Mouse (Mus musculus) olfactory bulb, adult 2 months (tissue): Measurements from ENCODE around the gene Spata3. TPM values are rescaled to one million over a fixed set of nuclear protein-coding genes. Genes with fewer than 3 reads are reported as not detected.
A peak's percentile ranks its signal among the peaks of the same experiment; 100 is the strongest.

Experiments used
- H3K27ac ChIP-seq: fragments of 200-500 bp; 2 replicates; pipeline ENCODE4 v1.5.1; 2012; ENCODE audit warnings: low read depth, low read length; ENCODE audit not compliant: insufficient read depth
- H3K4me1 ChIP-seq: fragments of 200-500 bp; 2 replicates; pipeline ENCODE4 v1.6.1; 2012; ENCODE audit warnings: low read length; ENCODE audit not compliant: control insufficient read depth, insufficient read depth
- H3K4me3 ChIP-seq: fragments of 200-500 bp; 2 replicates; pipeline ENCODE4 v1.5.1; 2012; ENCODE audit warnings: mild to moderate bottlenecking, low read depth, low read length, moderate library complexity; ENCODE audit not compliant: insufficient read depth
- CTCF ChIP-seq: fragments of 200-500 bp; IDR thresholded peaks from 2 replicates; pipeline ENCODE4 v1.5.1; 2012; ENCODE audit warnings: low read depth, mild to moderate bottlenecking, low read length, moderate library complexity; ENCODE audit not compliant: insufficient read depth
- POLR2A ChIP-seq: fragments of 200-500 bp; IDR thresholded peaks from 2 replicates; pipeline ENCODE4 v1.6.1; 2012; ENCODE audit warnings: mild to moderate bottlenecking, low read depth, low read length, moderate library complexity; ENCODE audit not compliant: insufficient read depth
- WGBS: fragments of 180-500 bp; shearing (Covaris S2); methylation state at CpG from one replicate; pipeline ENCODE4 v1.1.7; 2018; 5-methylcytosine and 5-hydroxymethylcytosine counted together
- polyA plus RNA-seq: library from polyadenylated mRNA; stranded (reverse); fragments of >200 nt; gene quantifications from 2 replicates; pipeline ENCODE4 v1.2.4, GENCODE M21; 2012; ENCODE audit warnings: low replicate concordance; ENCODE audit not compliant: missing spikeins, insufficient read depth, insufficient read length

Gene Spata3
- polyA plus RNA-seq, 1 experiment = not detected

GRCm38 (mm10) chr1:86018235-86019055, 1.8 kb downstream of the Spata3 start:
- 2% methylated on average over 60 of the region's 60 CpGs for WGBS
- Histone ChIP-seq H3K27ac (no peak overlapping the region), H3K4me3 (peak overlapping the region; percentile 37), H3K4me1 (peaks cover 6% of the 10 kb centered on the region; the same call in 1 of the 2 replicates)
- TF ChIP-seq CTCF (peak; percentile 31; the same call in 1 of the 2 replicates), POLR2A (no peak)

GRCm38 (mm10) chr1:86021365-86021989, 4.9 kb downstream of the Spata3 start:
- TF ChIP-seq CTCF = no peak
- TF ChIP-seq POLR2A = no peak
- no peak overlapping the region for H3K27ac ChIP-seq
- H3K4me3 ChIP-seq = no peak overlapping the region
- H3K4me1 ChIP-seq = peaks cover 6% of the 10 kb centered on the region; the same call in 1 of the 2 replicates
- WGBS = 72% methylated on average over 11 of the region's 11 CpGs

- Histone ChIP-seq H3K4me3 (no peak overlapping the region), H3K27ac (peak overlapping the region; percentile 14; the same call in 1 of the 2 replicates), H3K4me1 (peaks cover 12% of the 10 kb centered on the region; the same call in 1 of the 2 replicates)
- no peak for TF ChIP-seq CTCF
- no peak for TF ChIP-seq POLR2A
- WGBS = 9% methylated on average over 11 of the region's 11 CpGs
These were observed 15.8 kb downstream of the Spata3 start for GRCm38 (mm10) chr1:86032273-86032987.

GRCm38 (mm10) chr1:86038191-86038951, 21.8 kb downstream of the Spata3 start:
- Histone ChIP-seq H3K4me3 (no peak overlapping the region), H3K27ac (no peak overlapping the region), H3K4me1 (peaks cover 3% of the 10 kb centered on the region; the same call in 1 of the 2 replicates)
- WGBS = 55% methylated on average over 3 of the region's 3 CpGs
- TF ChIP-seq POLR2A = no peak
- TF ChIP-seq CTCF = no peak

GRCm38 (mm10) chr1:86040131-86040530, 23.5 kb downstream of the Spata3 start:
- Histone ChIP-seq H3K4me3 (no peak overlapping the region), H3K27ac (no peak overlapping the region), H3K4me1 (peaks cover 3% of the 10 kb centered on the region; the same call in 1 of the 2 replicates)
- 76% methylated on average over 4 of the region's 4 CpGs for WGBS
- no peak for TF ChIP-seq POLR2A
- TF ChIP-seq CTCF = no peak

GRCm38 (mm10) chr1:86040817-86041216, 24.2 kb downstream of the Spata3 start:
- H3K4me1 ChIP-seq = peaks cover 6% of the 10 kb centered on the region
- H3K4me3 ChIP-seq = no peak overlapping the region
- 92% methylated on average over 3 of the region's 3 CpGs for WGBS
- H3K27ac ChIP-seq = no peak overlapping the region
- TF ChIP-seq POLR2A = no peak
- TF ChIP-seq CTCF = no peak

GRCm38 (mm10) chr1:86045056-86045455, 28.4 kb downstream of the Spata3 start:
- Histone ChIP-seq H3K27ac (no peak overlapping the region), H3K4me3 (no peak overlapping the region), H3K4me1 (peaks cover 10% of the 10 kb centered on the region)
- TF ChIP-seq POLR2A (no peak), CTCF (no peak)
- 66% methylated on average over 4 of the region's 4 CpGs for WGBS

- under 1% methylated on average over 109 of the region's 110 CpGs for WGBS
- Histone ChIP-seq H3K27ac (no peak within 1 kb of the TSS), H3K4me1 (peaks cover 10% of the 10 kb centered on the region), H3K4me3 (peak within 1 kb of the TSS; percentile 48)
- no peak; the same call in 1 of the 2 replicates for TF ChIP-seq CTCF
- TF ChIP-seq POLR2A = 0 out of 2 replicates have a peak, but pooled peaks have one; percentile 12
These were observed 29.5 kb downstream of the Spata3 start, which contains the start of gene 2810459M11Rik for GRCm38 (mm10) chr1:86045848-86046805. TSS of gene 2810459M11Rik (plus strand) at chr1:86045863.
